Mouse (Mus musculus) heart, postnatal 0 days (tissue): ENCODE data around the gene Zbtb2. TPM values are rescaled to one million over a fixed set of nuclear protein-coding genes. Genes with fewer than 3 reads are reported as not detected.
A peak's percentile ranks its signal among the peaks of the same experiment; 100 is the strongest.

Experiments used
- ATAC-seq: fragments of 200-750 bp; cut with Nextera tagmentation; 2 replicates; pipeline ENCODE4 v1.8.0; 2017; ENCODE audit warnings: low read depth, moderate number of reproducible peaks, moderate library complexity; ENCODE audit not compliant: insufficient read depth
- DNase-seq: peaks from one replicate; pipeline ENCODE4 v3.0.0-alpha.2; 2016; ENCODE audit warnings: low spot score
- H3K27ac ChIP-seq: fragments of 300-500 bp; sonication (generic); 2 replicates; pipeline ENCODE4 v1.5.1; 2014; ENCODE audit warnings: low read depth, mild to moderate bottlenecking
- H3K27me3 ChIP-seq: fragments of 300-500 bp; sonication (generic); 2 replicates; pipeline ENCODE4 v1.6.1; 2014; ENCODE audit warnings: low read length, mixed read lengths; ENCODE audit not compliant: control insufficient read depth, insufficient read depth
- H3K36me3 ChIP-seq: fragments of 300-500 bp; sonication (generic); replicated peaks from 2 replicates; pipeline ENCODE4 v1.6.1; 2014; ENCODE audit warnings: low read length, mixed read lengths; ENCODE audit not compliant: control insufficient read depth, insufficient read depth
- H3K4me1 ChIP-seq: fragments of 300-500 bp; sonication (generic); 2 replicates; pipeline ENCODE4 v1.6.1; 2014; ENCODE audit warnings: antibody characterized with exemption; ENCODE audit not compliant: control insufficient read depth, insufficient read depth
- H3K4me2 ChIP-seq: fragments of 300-500 bp; sonication (generic); 2 replicates; pipeline ENCODE4 v1.6.1; 2014; ENCODE audit warnings: low read depth, mild to moderate bottlenecking, low read length, moderate library complexity
- H3K4me3 ChIP-seq: fragments of 300-500 bp; sonication (generic); 2 replicates; pipeline ENCODE4 v1.5.1; 2014; ENCODE audit warnings: low read depth, low read length
- H3K9ac ChIP-seq: fragments of 300-500 bp; sonication (generic); replicated peaks from 2 replicates; pipeline ENCODE4 v1.6.1; 2014; ENCODE audit warnings: low read depth, low read length, mixed read lengths
- H3K9me3 ChIP-seq: fragments of 300-500 bp; sonication (generic); replicated peaks from 2 replicates; pipeline ENCODE4 v1.6.1; 2016; ENCODE audit warnings: low read length; ENCODE audit not compliant: control insufficient read depth
- CTCF ChIP-seq: IDR thresholded peaks from 2 replicates; pipeline ENCODE4 v1.5.1; 2016; ENCODE audit warnings: antibody characterized with exemption, control low read depth, low read depth
- EP300 ChIP-seq: IDR thresholded peaks from 2 replicates; pipeline ENCODE4 v1.6.1; 2016; ENCODE audit warnings: antibody characterized with exemption, low read depth
- WGBS: fragments of 180-500 bp; shearing (Covaris S2); extraction: QIAGEN DNeasy Blood & Tissue Kit; methylation state at CpG from one replicate; pipeline ENCODE4 v1.1.7; 2014; 5-methylcytosine and 5-hydroxymethylcytosine counted together
- polyA plus RNA-seq: library from polyadenylated mRNA; unstranded; fragments of >200 nt; fragmentation: Nextera tagmentation; extraction: Ambion mirVana; gene quantifications from 2 replicates; pipeline ENCODE4 v1.2.1, GENCODE M21; 2015
- total RNA-seq: library from RNA; depleted of rRNA; stranded (reverse); fragments of >200 nt; gene quantifications from 2 replicates; pipeline ENCODE4 v1.2.3, GENCODE M21; 2014; ENCODE audit warnings: low replicate concordance

The Zbtb2 gene
- total and polyA plus RNA-seq, 2 experiments from 2014 or later = 5.2 to 19.8 TPM

- Histone ChIP-seq H3K4me1 (no peaks in the 10 kb centered on the region), H3K4me2 (no peak overlapping the region), H3K27ac (no peak overlapping the region), H3K36me3 (peaks cover 62% of the 10 kb centered on the region), H3K4me3 (no peak overlapping the region), H3K9me3 (no peaks in the 10 kb centered on the region), H3K9ac (no peak overlapping the region), H3K27me3 (no peaks in the 10 kb centered on the region)
- no peak for DNase-seq
- TF ChIP-seq CTCF (no peak), EP300 (no peak)
- no peak for ATAC-seq
- 75% methylated on average over 19 of the region's 19 CpGs for WGBS
These were observed 31.9 kb downstream of the Zbtb2 start for GRCm38 (mm10) chr10:4355882-4356451.

- Histone ChIP-seq H3K27ac (no peak overlapping the region), H3K4me3 (no peak overlapping the region), H3K9ac (no peak overlapping the region), H3K4me1 (no peaks in the 10 kb centered on the region), H3K4me2 (no peak overlapping the region), H3K9me3 (no peaks in the 10 kb centered on the region), H3K27me3 (no peaks in the 10 kb centered on the region), H3K36me3 (peaks cover 55% of the 10 kb centered on the region)
- peak; percentile 59 for DNase-seq
- TF ChIP-seq CTCF = no peak
- TF ChIP-seq EP300 = no peak
- 79% methylated on average over 38 of the region's 38 CpGs for WGBS
- ATAC-seq = no peak
These were observed 33.3 kb downstream of the Zbtb2 start for GRCm38 (mm10) chr10:4354371-4355260.

- Histone ChIP-seq H3K27ac (no peak overlapping the region), H3K4me2 (no peak overlapping the region), H3K4me3 (no peak overlapping the region), H3K4me1 (no peaks in the 10 kb centered on the region), H3K9ac (no peak overlapping the region), H3K9me3 (no peaks in the 10 kb centered on the region), H3K27me3 (no peaks in the 10 kb centered on the region), H3K36me3 (0 out of 2 replicates have a peak, but pooled peaks cover under 1% of the 10 kb centered on the region)
- ATAC-seq (no peak), DNase-seq (no peak)
- TF ChIP-seq EP300 (no peak), CTCF (no peak)
- WGBS = 95% methylated on average over 14 of the region's 14 CpGs
These were observed 40.3 kb downstream of the Zbtb2 start for GRCm38 (mm10) chr10:4347591-4347990.

- Histone ChIP-seq H3K27me3 (no peaks in the 10 kb centered on the region), H3K4me3 (0 out of 2 replicates have a peak overlapping the region, but pooled peaks have one; percentile 26), H3K9me3 (no peaks in the 10 kb centered on the region), H3K27ac (no peak overlapping the region), H3K4me2 (peak overlapping the region; percentile 54), H3K9ac (no peak overlapping the region), H3K36me3 (no peaks in the 10 kb centered on the region), H3K4me1 (no peaks in the 10 kb centered on the region)
- peak; percentile 18; the same call in 1 of the 2 replicates for ATAC-seq
- no peak for DNase-seq
- no peak for TF ChIP-seq EP300
- TF ChIP-seq CTCF = no peak
- WGBS = 70% methylated on average over 4 of the region's 4 CpGs
These were observed 40.8 kb downstream of the Zbtb2 start for GRCm38 (mm10) chr10:4347136-4347492.

- Histone ChIP-seq H3K9me3 (no peaks in the 10 kb centered on the region), H3K4me1 (no peaks in the 10 kb centered on the region), H3K4me3 (peak overlapping the region; percentile 26), H3K36me3 (no peaks in the 10 kb centered on the region), H3K4me2 (peak overlapping the region; percentile 54), H3K9ac (peak overlapping the region; percentile 17; the same call in 1 of the 2 replicates), H3K27ac (no peak overlapping the region), H3K27me3 (no peaks in the 10 kb centered on the region)
- DNase-seq = peak; percentile 72
- WGBS = 7% methylated on average over 28 of the region's 28 CpGs
- no peak for TF ChIP-seq EP300
- TF ChIP-seq CTCF = peak; percentile 81
- ATAC-seq = peak; percentile 94
These were observed 41.3 kb downstream of the Zbtb2 start for GRCm38 (mm10) chr10:4346489-4347135.
